Mouse (Mus musculus) retina, adult 2 months (tissue): ENCODE results near the gene Egfl8.

Source experiments
- DNase-seq: peaks from one replicate; pipeline ENCODE4 v3.0.0-alpha.2; 2012; ENCODE audit warnings: low read depth, low spot score

The Egfl8 gene

GRCm38 (mm10) chr17:34627943-34628643, 12.3 kb upstream of the Egfl8 start, which contains the start of gene Ppt2:
Ppt2 (minus strand) TSS chr17:34628510.
- DNase-seq = no peak

- DNase-seq = peak; percentile 78
These were observed 11.5 kb upstream of the Egfl8 start for GRCm38 (mm10) chr17:34627093-34627942.

- DNase-seq = no peak
These were observed 11.0 kb upstream of the Egfl8 start for GRCm38 (mm10) chr17:34626773-34627092.

GRCm38 (mm10) chr17:34626062-34626772, 10.4 kb upstream of the Egfl8 start:
- DNase-seq = no peak

- no peak for DNase-seq
These were observed 9.2 kb upstream of the Egfl8 start for GRCm38 (mm10) chr17:34624981-34625380.

- no peak for DNase-seq
These were observed 7.4 kb upstream of the Egfl8 start for GRCm38 (mm10) chr17:34623161-34623560.

- DNase-seq = no peak
These were observed 5.2 kb upstream of the Egfl8 start for GRCm38 (mm10) chr17:34621006-34621405.

GRCm38 (mm10) chr17:34618999-34619398, 3.2 kb upstream of the Egfl8 start:
- DNase-seq = no peak

- no peak for DNase-seq
These were observed 1.9 kb downstream of the Egfl8 start for GRCm38 (mm10) chr17:34613830-34614229.

- DNase-seq = no peak
These were observed 2.6 kb downstream of the Egfl8 start for GRCm38 (mm10) chr17:34613054-34613645.

- DNase-seq = no peak
These were observed 4.7 kb downstream of the Egfl8 start for GRCm38 (mm10) chr17:34611050-34611449.

GRCm38 (mm10) chr17:34607997-34608396, 7.8 kb downstream of the Egfl8 start:
- no peak for DNase-seq

- DNase-seq = no peak
These were observed 9.4 kb downstream of the Egfl8 start for GRCm38 (mm10) chr17:34606186-34607039.

GRCm38 (mm10) chr17:34605609-34606008, 10.2 kb downstream of the Egfl8 start:
- DNase-seq = peak; percentile 85

- no peak for DNase-seq
These were observed 11.1 kb downstream of the Egfl8 start for GRCm38 (mm10) chr17:34604511-34605237.

GRCm38 (mm10) chr17:34604061-34604508, 11.7 kb downstream of the Egfl8 start, which contains the start of gene Agpat1:
Agpat1 (plus strand) TSS chr17:34604262.
- peak; percentile 100 for DNase-seq

- DNase-seq = peak; percentile 100
These were observed 12.3 kb downstream of the Egfl8 start, which contains the start of gene Rnf5 for GRCm38 (mm10) chr17:34603375-34604060. Rnf5 (minus strand) TSS chr17:34603690.

- DNase-seq = no peak
These were observed 14.0 kb downstream of the Egfl8 start for GRCm38 (mm10) chr17:34601796-34602195.

- DNase-seq = no peak
These were observed 15.9 kb downstream of the Egfl8 start for GRCm38 (mm10) chr17:34599891-34600290.
